Comparison of ENCODE assay signal across 10 mouse cellular contexts in genomic region chr12:55506029-55506330, GRCm38 (mm10). TPM values are rescaled to one million over a fixed set of nuclear protein-coding genes. Genes with fewer than 3 reads are reported as not detected.
DNase-seq lines count a peak whose midpoint lies in the region; ATAC-seq and TF ChIP-seq lines count a peak whose summit lies in the region.
"Had no signal": no experiment of that assay in that cellular context is flagged by ENCODE, and none has a peak within 500 bp of the region (broad histone marks: within the 10 kb centered on the region; RNA-seq: fewer than 3 reads in every experiment).

No protein-coding gene starts in this region.

- no peak for TF ChIP-seq POLR2A in kidney, adult 2 months (IDR thresholded peaks at IDR 0.05; ENCODE audit: low read depth, low read length)

- no peak overlapping the region for H3K27ac ChIP-seq in kidney, adult 2 months (ENCODE audit: insufficient read depth, low read depth, low read length)
- no peak overlapping the region for H3K27ac ChIP-seq in kidney, embryonic 15.5 days
- no peak overlapping the region for H3K27ac ChIP-seq in midbrain, postnatal 0 days (ENCODE audit: low read depth, low read length)
- no peak overlapping the region for H3K27ac ChIP-seq in heart, embryonic 10.5 days
- H3K27ac ChIP-seq: macrophage had no signal

- no peaks in the 10 kb centered on the region for H3K36me3 ChIP-seq in kidney, adult 2 months (ENCODE audit: control insufficient read depth, insufficient read depth, low read length)
- no peaks in the 10 kb centered on the region for H3K36me3 ChIP-seq in kidney, embryonic 15.5 days
- no peaks in the 10 kb centered on the region for H3K36me3 ChIP-seq in midbrain, postnatal 0 days (ENCODE audit: insufficient read depth, low read length)
- no peaks in the 10 kb centered on the region for H3K36me3 ChIP-seq in heart, embryonic 10.5 days

- peak; percentile 57 for DNase-seq in kidney, adult 2 months
- peak; percentile 94 for DNase-seq in CD4-positive, CD25-positive, alpha-beta regulatory T cell, adult 2 months (ENCODE audit: low read depth, low spot score)
- DNase-seq in MN1 (ENCODE audit: low spot score) = peak; percentile 96
- peak; percentile 95 for DNase-seq in embryo, embryonic 10 days (ENCODE audit: low spot score)
- DNase-seq in kidney, postnatal 36 days = peak; percentile 53 to 85
- DNase-seq in midbrain, postnatal 0 days (ENCODE audit: low spot score) = peak; percentile 85
- no peak for DNase-seq in heart, embryonic 10.5 days (ENCODE audit: low spot score)

- no peaks in the 10 kb centered on the region for H3K4me1 ChIP-seq in kidney, adult 2 months (ENCODE audit: control insufficient read depth, insufficient read depth, low read length)
- no peaks in the 10 kb centered on the region for H3K4me1 ChIP-seq in kidney, embryonic 15.5 days
- H3K4me1 ChIP-seq in midbrain, postnatal 0 days (ENCODE audit: insufficient read depth, low read length) = no peaks in the 10 kb centered on the region
- no peaks in the 10 kb centered on the region for H3K4me1 ChIP-seq in heart, embryonic 10.5 days

- no peak overlapping the region for H3K4me3 ChIP-seq in kidney, adult 2 months (ENCODE audit: insufficient read depth, low read depth, low read length)
- no peak overlapping the region for H3K4me3 ChIP-seq in kidney, embryonic 15.5 days (replicated peaks)
- H3K4me3 ChIP-seq in midbrain, postnatal 0 days (ENCODE audit: low read depth, low read length) = no peak overlapping the region
- no peak overlapping the region for H3K4me3 ChIP-seq in heart, embryonic 10.5 days

- no peak overlapping the region for H3K9ac ChIP-seq in kidney, embryonic 15.5 days
- H3K9ac ChIP-seq in midbrain, postnatal 0 days (replicated peaks; ENCODE audit: low read length, poor library complexity, severe bottlenecking) = no peak overlapping the region

- no peak for ATAC-seq in kidney, embryonic 15.5 days (replicated peaks; ENCODE audit: low FRiP score)
- ATAC-seq in midbrain, postnatal 0 days (ENCODE audit: low FRiP score) = 0 out of 2 replicates have a peak, but pooled peaks have one; percentile 18

- under 1% methylated on average over 6 of the region's 6 CpGs for WGBS in kidney, adult 2 months
- WGBS in kidney, embryonic 15.5 days = 1% methylated on average over 6 of the region's 6 CpGs
- 0% methylated on average over 6 of the region's 6 CpGs for WGBS in midbrain, postnatal 0 days
- 0% methylated on average over 6 of the region's 6 CpGs for WGBS in heart, embryonic 10.5 days

- peak; percentile 86 for TF ChIP-seq CTCF in kidney, adult 2 months (conservative IDR thresholded peaks at IDR 0.05; ENCODE audit: insufficient read depth, insufficient read length, low read depth, low read length)
- TF ChIP-seq CTCF in midbrain, postnatal 0 days (IDR thresholded peaks at IDR 0.05) = peak; percentile 90

- H3K9me3 ChIP-seq in kidney, embryonic 15.5 days (replicated peaks) = no peaks in the 10 kb centered on the region
- H3K9me3 ChIP-seq in midbrain, postnatal 0 days (ENCODE audit: low read length) = no peaks in the 10 kb centered on the region
- no peaks in the 10 kb centered on the region for H3K9me3 ChIP-seq in heart, embryonic 10.5 days

- no peaks in the 10 kb centered on the region for H3K27me3 ChIP-seq in kidney, adult 2 months (replicated peaks; ENCODE audit: control insufficient read depth, insufficient read depth, low read length)
- H3K27me3 ChIP-seq in kidney, embryonic 15.5 days = peaks cover 6% of the 10 kb centered on the region
- no peaks in the 10 kb centered on the region for H3K27me3 ChIP-seq in midbrain, postnatal 0 days (ENCODE audit: insufficient read depth, low read length)
- no peaks in the 10 kb centered on the region for H3K27me3 ChIP-seq in heart, embryonic 10.5 days (ENCODE audit: insufficient read depth, poor library complexity, severe bottlenecking)

- H3K4me2 ChIP-seq in kidney, embryonic 15.5 days = no peak overlapping the region
- no peak overlapping the region for H3K4me2 ChIP-seq in midbrain, postnatal 0 days (ENCODE audit: low read depth, low read length, poor library complexity, severe bottlenecking)

RNA-seq across cellular contexts. Expression of gene Nfkbia, which starts 13.5 kb away (rescaled TPM):
- 90.0 and 93.3 TPM in 2 replicates for polyA plus RNA-seq in kidney, adult 2 months (2012; rRNA removed)
- polyA plus RNA-seq in kidney, embryonic 15.5 days (2015; fragmentation: Nextera tagmentation; extraction: Ambion mirVana) = 78.2 and 80.3 TPM in 2 replicates
- 40.8 and 51.4 TPM in 2 replicates for total RNA-seq in midbrain, postnatal 0 days (2014; rRNA removed)
- polyA plus RNA-seq in midbrain, postnatal 0 days (2015; fragmentation: Nextera tagmentation; extraction: Ambion mirVana) = 74.6 and 77.3 TPM in 2 replicates
- polyA plus RNA-seq in heart, embryonic 10.5 days (2016; fragmentation: Nextera tagmentation; extraction: Ambion mirVana) = 36.8 and 44.2 TPM in 2 replicates

RNA-seq across cellular contexts. Expression of gene Aldoart2, which starts 59.1 kb away (rescaled TPM):
- 0.06 and 0.15 TPM in 2 replicates for polyA plus RNA-seq in kidney, adult 2 months (2012; rRNA removed)
- not detected in 2 replicates for polyA plus RNA-seq in kidney, embryonic 15.5 days (2015; fragmentation: Nextera tagmentation; extraction: Ambion mirVana)
- 0.14 TPM in 1 of 2 replicates, not detected in the other for total RNA-seq in midbrain, postnatal 0 days (2014; rRNA removed)
- polyA plus RNA-seq in midbrain, postnatal 0 days (2015; fragmentation: Nextera tagmentation; extraction: Ambion mirVana) = 0.10 TPM in 1 of 2 replicates, not detected in the other
- polyA plus RNA-seq in heart, embryonic 10.5 days (2016; fragmentation: Nextera tagmentation; extraction: Ambion mirVana) = 0.09 TPM in 1 of 2 replicates, not detected in the other
- total RNA-seq: heart, adult 18-20 months had no signal
- polyA plus RNA-seq: macrophage had no signal
